Mouse (Mus musculus) lung, adult 2 months (tissue): Measurements from ENCODE around the gene Krtap3-1. TPM values are rescaled to one million over a fixed set of nuclear protein-coding genes. Genes with fewer than 3 reads are reported as not detected.

Experiments used
- DNase-seq: peaks from one replicate; pipeline ENCODE4 v3.0.0; 2022
- H3K4me1 ChIP-seq: fragments of 200-500 bp; 2 replicates; pipeline ENCODE4 v1.6.1; 2011; ENCODE audit warnings: low read length; ENCODE audit not compliant: control insufficient read depth, insufficient read depth
- H3K4me3 ChIP-seq: fragments of 200-500 bp; replicated peaks from 2 replicates; pipeline ENCODE3; 2011; ENCODE audit warnings: low read depth, mild to moderate bottlenecking, control low read depth, low read length; ENCODE audit errors: extremely low read depth
- CTCF ChIP-seq: fragments of 200-500 bp; IDR thresholded peaks from 2 replicates; pipeline ENCODE4 v1.5.1; 2011; ENCODE audit warnings: mild to moderate bottlenecking, low read length, control low read depth; ENCODE audit not compliant: insufficient read depth
- POLR2A ChIP-seq: fragments of 200-500 bp; IDR thresholded peaks from 2 replicates; pipeline ENCODE4 v1.6.1; 2011; ENCODE audit warnings: low read depth, mild to moderate bottlenecking, control low read depth, low read length, borderline replicate concordance; ENCODE audit errors: extremely low read depth
- WGBS: fragments of 180-500 bp; shearing (Covaris S2); methylation state at CpG from one replicate; pipeline ENCODE4 v1.1.7; 2018; 5-methylcytosine and 5-hydroxymethylcytosine counted together
- polyA plus RNA-seq: library from polyadenylated mRNA; depleted of rRNA; stranded (reverse); fragments of >200 nt; gene quantifications from 2 replicates; pipeline ENCODE4 v1.2.3, GENCODE M21; 2012; rRNA removed

Gene Krtap3-1
- polyA plus RNA-seq, 1 experiment: not detected

- no peak for TF ChIP-seq CTCF
- TF ChIP-seq POLR2A: no peak
- H3K4me1 ChIP-seq: no peaks in the 10 kb centered on the region
- H3K4me3 ChIP-seq: no peak overlapping the region
- DNase-seq: no peak
- 44% methylated on average over 9 of the region's 9 CpGs for WGBS
Measured at GRCm38 (mm10) chr11:99539721-99540120, 26.7 kb downstream of the Krtap3-1 start.

GRCm38 (mm10) chr11:99521288-99521860 lies 45.1 kb downstream of the Krtap3-1 start, which contains the start of gene Krt39:
TSS of gene Krt39 (minus strand) at chr11:99521338.
- 53% methylated on average over 13 of the region's 13 CpGs for WGBS
- no peak within 1 kb of the TSS for H3K4me3 ChIP-seq
- no peaks in the 10 kb centered on the region for H3K4me1 ChIP-seq
- TF ChIP-seq POLR2A (no peak), CTCF (no peak)
- no peak for DNase-seq

Other genes with a start within 250 kb of the Krtap3-1 start
- not detected in 2 replicates for gene Krt25, start 243.7 kb downstream of the Krtap3-1 start, polyA plus RNA-seq
- gene Krt26, start 228.7 kb downstream of the Krtap3-1 start, polyA plus RNA-seq: not detected in 2 replicates
- gene Krt27, start 215.5 kb downstream of the Krtap3-1 start, polyA plus RNA-seq: not detected in 2 replicates
- gene Krt28, start 191.7 kb downstream of the Krtap3-1 start, polyA plus RNA-seq: 0.11 and 0.15 TPM in 2 replicates
- gene Krt10, start 177.3 kb downstream of the Krtap3-1 start, polyA plus RNA-seq: 1.0 and 1.1 TPM in 2 replicates
- 0.06 TPM in 1 of 2 replicates, not detected in the other for gene Krt12, start 144.4 kb downstream of the Krtap3-1 start, polyA plus RNA-seq
- gene Krt20, start 128.5 kb downstream of the Krtap3-1 start, polyA plus RNA-seq: 0.72 TPM in 1 of 2 replicates, not detected in the other
- gene Krt23, start 73.5 kb downstream of the Krtap3-1 start, polyA plus RNA-seq: 20.2 and 26.1 TPM in 2 replicates
- gene Krt39, start 45.3 kb downstream of the Krtap3-1 start, polyA plus RNA-seq: not detected in 2 replicates
- not detected in 2 replicates for gene Krt40, start 23.5 kb downstream of the Krtap3-1 start, polyA plus RNA-seq
- gene Krtap3-3, start 15.8 kb downstream of the Krtap3-1 start, polyA plus RNA-seq: 1.2 TPM in 1 of 2 replicates, not detected in the other
- gene Krtap3-2, start 9.8 kb downstream of the Krtap3-1 start, polyA plus RNA-seq: 8.7 TPM in 1 of 2 replicates, not detected in the other
- gene Gm11939, start 7.2 kb downstream of the Krtap3-1 start, polyA plus RNA-seq: not detected in 2 replicates
- gene Krtap1-5, start 14.4 kb upstream of the Krtap3-1 start, polyA plus RNA-seq: not detected in 2 replicates
- gene Krtap1-4, start 17.0 kb upstream of the Krtap3-1 start, polyA plus RNA-seq: not detected in 2 replicates
- gene Krtap1-3, start 24.7 kb upstream of the Krtap3-1 start, polyA plus RNA-seq: not detected in 2 replicates
- not detected in 2 replicates for gene Krtap9-3, start 31.5 kb upstream of the Krtap3-1 start, polyA plus RNA-seq
- not detected in 2 replicates for gene Gm11938, start 36.7 kb upstream of the Krtap3-1 start, polyA plus RNA-seq
- not detected in 2 replicates for gene Gm11937, start 43.6 kb upstream of the Krtap3-1 start, polyA plus RNA-seq
- not detected in 2 replicates for gene Krtap2-4, start 48.2 kb upstream of the Krtap3-1 start, polyA plus RNA-seq
- not detected in 2 replicates for gene Gm11562, start 53.8 kb upstream of the Krtap3-1 start, polyA plus RNA-seq
- not detected in 2 replicates for gene Krtap4-1, start 61.6 kb upstream of the Krtap3-1 start, polyA plus RNA-seq
- not detected in 2 replicates for gene Krtap4-2, start 68.5 kb upstream of the Krtap3-1 start, polyA plus RNA-seq
- not detected in 2 replicates for gene Krtap4-7, start 77.5 kb upstream of the Krtap3-1 start, polyA plus RNA-seq
- not detected in 2 replicates for gene Gm11555, start 83.6 kb upstream of the Krtap3-1 start, polyA plus RNA-seq
- not detected in 2 replicates for gene Gm11563, start 92.3 kb upstream of the Krtap3-1 start, polyA plus RNA-seq
- not detected in 2 replicates for gene Krtap4-6, start 99.3 kb upstream of the Krtap3-1 start, polyA plus RNA-seq
- gene Gm14190, start 124.1 kb upstream of the Krtap3-1 start, polyA plus RNA-seq: not detected in 2 replicates
- gene Gm14180, start 167.7 kb upstream of the Krtap3-1 start, polyA plus RNA-seq: not detected in 2 replicates
- not detected in 2 replicates for gene Gm11595, start 206.3 kb upstream of the Krtap3-1 start, polyA plus RNA-seq
- gene Krtap4-8, start 214.1 kb upstream of the Krtap3-1 start, polyA plus RNA-seq: not detected in 2 replicates
- gene Krtap4-9, start 218.6 kb upstream of the Krtap3-1 start, polyA plus RNA-seq: not detected in 2 replicates
- not detected in 2 replicates for gene Gm11596, start 226.8 kb upstream of the Krtap3-1 start, polyA plus RNA-seq
- gene Gm11569, start 232.3 kb upstream of the Krtap3-1 start, polyA plus RNA-seq: not detected in 2 replicates
- gene Gm11554, start 237.8 kb upstream of the Krtap3-1 start, polyA plus RNA-seq: not detected in 2 replicates
- gene Krtap4-13, start 243.3 kb upstream of the Krtap3-1 start, polyA plus RNA-seq: not detected in 2 replicates
- not detected in 2 replicates for gene Gm11564, start 249.0 kb upstream of the Krtap3-1 start, polyA plus RNA-seq